Mouse (Mus musculus): Measurements from ENCODE around the gene Trip11.

Gene Trip11

DNA sequence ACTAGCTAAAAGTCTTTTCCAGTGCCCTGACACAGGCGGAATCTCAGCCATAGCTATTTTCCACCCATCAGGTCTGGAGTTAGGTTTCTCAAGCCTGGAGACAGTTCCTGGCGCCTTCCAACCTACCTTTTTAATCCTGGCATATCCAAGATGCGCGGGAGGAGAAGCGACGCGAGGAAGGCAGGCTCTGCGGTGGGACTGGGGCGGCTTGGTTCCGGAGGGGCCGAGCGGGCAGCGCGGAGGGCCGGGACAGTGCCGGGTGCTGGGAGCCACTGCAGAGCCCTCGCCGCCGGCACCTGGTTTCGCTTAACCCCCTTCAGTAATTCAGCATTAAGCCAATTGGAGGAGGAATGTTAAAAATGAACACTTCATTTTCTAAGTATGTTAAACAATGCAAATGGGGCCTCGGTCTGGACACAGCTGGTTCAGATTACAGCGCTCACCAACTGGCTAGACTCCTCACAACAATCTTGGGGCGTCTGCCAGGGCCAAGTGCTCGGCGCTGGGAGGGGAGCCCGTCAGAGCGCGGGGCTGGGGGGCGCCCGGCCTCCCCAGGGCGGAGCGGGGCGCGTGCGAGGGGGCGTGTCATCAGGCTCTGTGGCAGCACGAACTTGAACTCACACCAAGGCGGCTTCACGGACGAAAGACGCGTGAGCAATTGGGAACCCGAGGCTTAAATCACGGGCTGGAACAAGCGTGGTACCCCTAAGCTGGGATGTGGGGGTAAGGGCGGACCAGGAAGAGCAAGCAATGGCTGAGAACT lies 94.3 kb downstream of the Trip11 start, which contains the start of gene Fbln5:
Gene Fbln5 (minus strand): TSS at position 448 of the 763 bp plus-strand sequence.
- DNase-seq, result peak; percentile 12

DNA sequence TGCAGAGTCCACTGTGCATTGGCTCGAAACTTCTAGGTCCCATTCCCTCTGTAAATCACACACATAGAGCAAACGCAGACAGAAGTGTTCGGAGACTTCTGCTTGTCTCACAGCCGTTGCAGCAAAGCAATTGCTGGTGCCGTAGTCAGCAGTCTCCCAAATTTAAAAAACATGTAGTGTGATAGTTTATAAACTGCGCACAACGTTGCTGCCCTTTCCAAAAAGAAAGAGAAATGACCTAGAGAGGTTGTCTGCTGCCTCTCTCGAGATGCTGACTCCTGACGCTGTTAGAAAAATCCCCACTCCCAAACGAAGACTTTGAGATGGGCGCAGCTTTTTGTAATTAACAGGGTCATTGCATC lies 94.8 kb downstream of the Trip11 start:
- DNase-seq, result no peak

DNA sequence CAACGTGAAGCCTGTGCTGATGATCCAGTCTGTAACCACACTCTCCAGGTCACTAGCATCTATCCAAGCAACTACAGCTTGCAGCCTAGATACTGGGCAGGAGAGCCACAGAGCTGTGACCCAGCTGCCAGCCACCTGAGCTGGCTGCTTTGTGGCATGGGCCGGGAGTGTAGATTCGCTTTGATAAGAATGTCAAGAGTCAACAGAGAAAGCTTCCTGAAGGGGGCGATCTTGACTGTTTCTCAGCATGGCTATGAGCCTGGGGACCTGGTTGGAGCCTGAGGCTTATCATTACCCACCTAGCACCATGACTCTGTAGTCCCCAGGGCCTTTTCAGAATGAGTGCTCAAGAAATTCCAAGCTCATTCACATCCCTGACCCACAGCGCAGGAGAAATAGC lies 96.3 kb downstream of the Trip11 start:
- DNase-seq, result no peak

DNA sequence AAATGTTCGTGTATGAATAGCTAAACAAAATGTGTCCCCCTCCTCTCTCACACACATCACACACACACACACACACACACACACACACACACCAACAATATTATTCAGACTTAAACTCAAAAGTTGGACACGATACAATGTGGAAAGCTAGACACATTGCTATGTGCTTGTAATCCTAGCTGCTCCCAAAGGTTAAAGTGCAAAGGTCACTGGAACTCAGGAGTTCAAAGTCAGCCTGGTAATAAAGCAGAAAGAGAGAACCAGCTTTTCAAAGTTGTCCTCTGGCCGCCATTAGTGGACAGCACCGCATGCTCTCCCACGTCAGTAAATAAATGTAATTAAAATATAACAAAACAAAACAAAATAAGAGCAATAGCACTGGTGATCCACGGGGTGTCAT lies 97.3 kb downstream of the Trip11 start:
- no peak for DNase-seq

DNA sequence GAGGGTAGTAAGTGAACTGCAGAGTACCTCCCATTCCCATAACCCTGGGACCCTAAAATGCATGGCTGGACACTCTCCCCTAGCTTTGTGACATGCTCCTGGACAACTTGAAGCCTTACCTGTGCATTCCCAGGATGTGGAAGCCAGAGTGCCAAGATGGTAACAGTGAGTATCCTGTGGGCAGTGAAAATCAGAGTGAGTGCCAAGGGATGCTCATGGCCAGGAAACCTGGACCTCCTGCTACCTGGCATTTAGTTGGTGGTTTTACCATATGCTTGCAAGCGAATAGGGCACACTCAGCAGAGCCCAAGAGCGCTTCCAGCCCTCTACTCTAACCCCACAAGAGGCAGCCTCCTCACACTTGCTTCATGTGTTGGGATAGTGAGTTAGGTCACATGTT lies 98.6 kb downstream of the Trip11 start:
- DNase-seq, result no peak

DNA sequence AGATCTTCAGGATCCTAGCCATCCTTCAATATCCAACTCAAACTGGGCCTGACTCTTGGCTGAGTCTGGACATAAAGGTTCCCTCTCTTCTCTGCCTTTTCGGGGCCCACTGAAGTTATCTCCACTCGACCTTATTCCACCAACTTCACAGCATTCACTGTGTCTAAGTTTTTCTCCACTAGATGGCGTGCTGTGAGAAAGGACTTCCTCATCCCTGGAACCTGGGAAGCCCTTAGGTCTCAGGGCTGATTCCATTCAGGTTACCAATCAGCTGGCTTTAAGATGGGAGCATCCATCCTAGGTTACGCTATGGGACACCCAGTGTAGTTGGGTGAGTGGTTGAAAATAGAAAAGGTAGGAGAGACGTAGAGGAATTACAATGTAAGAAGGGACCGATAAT lies 101.9 kb downstream of the Trip11 start:
- DNase-seq, result peak; percentile 14

DNA sequence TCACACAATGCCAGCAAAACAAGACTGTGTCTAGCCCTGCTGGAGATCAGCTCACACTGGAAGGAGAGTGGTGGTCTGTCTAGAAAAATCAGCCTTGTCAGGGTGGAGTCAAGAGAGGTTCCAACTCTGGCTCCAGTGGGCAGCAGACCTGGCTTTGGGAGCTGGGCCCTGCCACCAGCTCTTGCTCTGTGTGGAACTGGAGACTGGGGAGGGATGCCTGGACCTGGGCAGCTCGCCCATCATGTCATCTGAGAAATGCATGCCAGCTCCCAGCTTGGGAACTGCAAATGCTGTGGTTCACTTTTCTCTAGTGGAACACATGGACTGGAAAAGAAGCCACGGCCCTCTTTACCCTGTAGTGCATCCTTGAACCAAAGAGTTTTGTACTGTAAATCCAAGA lies 102.6 kb downstream of the Trip11 start:
- no peak for DNase-seq

DNA sequence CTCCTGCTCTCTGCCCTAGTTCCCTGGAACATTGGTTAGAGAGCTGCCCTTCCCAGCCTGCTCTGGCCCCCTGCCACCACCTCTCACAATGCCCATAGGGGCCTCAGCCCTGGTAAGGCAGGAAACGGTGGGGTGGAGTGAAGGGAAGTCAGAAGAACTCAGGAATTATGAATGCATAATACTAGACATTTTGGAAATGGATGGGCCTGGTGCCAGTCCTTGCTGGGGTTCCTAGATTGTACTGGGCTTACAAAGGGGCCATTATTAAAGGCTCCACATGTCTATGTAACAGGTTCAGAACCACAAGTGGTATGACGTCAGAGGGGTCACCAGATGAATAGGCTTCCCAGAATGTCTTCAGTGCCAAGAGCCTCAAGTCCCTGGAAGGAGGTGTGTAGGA lies 105.7 kb downstream of the Trip11 start:
- DNase-seq, result no peak

DNA sequence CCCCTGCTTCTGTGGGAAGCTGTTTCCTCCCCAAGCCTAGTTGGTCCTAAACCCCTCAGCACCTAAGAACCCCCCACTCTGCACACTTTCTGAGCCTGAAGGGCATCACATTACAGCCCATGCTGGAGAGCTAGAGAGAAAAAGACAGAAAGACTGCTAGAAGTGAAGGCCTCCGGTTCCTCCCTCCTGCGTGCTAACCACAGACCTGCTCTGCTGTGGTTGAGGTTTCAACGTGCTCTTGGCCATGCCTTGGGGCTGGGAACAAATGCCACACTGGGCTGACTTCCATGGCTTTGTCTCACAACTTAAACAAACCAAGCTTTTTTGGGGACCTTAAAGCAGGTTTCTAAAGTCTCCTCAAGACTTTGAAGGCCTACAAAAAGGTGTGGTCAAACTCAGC lies 110.6 kb downstream of the Trip11 start:
- no peak for DNase-seq

DNA sequence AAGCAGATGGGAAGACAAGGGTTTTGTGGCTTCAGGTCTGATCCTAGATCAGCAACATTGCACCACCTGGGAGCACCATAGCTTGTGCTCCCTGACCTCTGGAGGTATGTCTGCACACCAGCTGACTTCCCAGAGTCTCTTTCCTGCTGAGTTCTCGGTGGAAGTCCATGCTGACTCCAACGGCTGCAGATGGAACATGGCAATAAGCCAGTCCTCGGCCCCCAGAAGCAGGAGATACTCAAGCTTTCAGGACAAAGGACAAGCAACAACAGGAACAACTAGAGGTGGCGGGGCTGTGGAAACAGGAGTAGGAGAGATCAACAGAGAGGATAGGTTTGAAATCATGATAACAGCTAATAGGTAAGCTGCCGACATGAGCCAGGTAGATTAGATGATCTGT lies 111.3 kb downstream of the Trip11 start:
- no peak for DNase-seq

DNA sequence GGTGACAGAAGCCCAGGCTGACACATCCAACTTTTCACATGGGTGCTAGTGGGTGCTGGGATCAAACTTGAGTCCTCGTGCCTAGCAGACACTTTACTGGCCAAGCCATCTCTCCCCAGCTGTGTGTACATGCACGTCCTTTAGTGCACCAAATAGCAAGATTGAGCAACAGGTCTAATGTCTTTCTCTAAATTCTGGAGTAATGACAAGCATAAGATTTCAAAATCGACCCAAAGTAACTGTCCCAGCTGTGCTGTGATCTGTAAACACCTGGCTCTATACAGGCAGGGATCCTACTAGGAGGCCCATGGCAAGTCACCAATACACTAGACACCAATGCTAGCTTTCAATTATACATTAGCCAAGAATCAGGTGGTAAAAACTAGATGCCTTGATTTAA lies 112.0 kb downstream of the Trip11 start:
- no peak for DNase-seq

DNA sequence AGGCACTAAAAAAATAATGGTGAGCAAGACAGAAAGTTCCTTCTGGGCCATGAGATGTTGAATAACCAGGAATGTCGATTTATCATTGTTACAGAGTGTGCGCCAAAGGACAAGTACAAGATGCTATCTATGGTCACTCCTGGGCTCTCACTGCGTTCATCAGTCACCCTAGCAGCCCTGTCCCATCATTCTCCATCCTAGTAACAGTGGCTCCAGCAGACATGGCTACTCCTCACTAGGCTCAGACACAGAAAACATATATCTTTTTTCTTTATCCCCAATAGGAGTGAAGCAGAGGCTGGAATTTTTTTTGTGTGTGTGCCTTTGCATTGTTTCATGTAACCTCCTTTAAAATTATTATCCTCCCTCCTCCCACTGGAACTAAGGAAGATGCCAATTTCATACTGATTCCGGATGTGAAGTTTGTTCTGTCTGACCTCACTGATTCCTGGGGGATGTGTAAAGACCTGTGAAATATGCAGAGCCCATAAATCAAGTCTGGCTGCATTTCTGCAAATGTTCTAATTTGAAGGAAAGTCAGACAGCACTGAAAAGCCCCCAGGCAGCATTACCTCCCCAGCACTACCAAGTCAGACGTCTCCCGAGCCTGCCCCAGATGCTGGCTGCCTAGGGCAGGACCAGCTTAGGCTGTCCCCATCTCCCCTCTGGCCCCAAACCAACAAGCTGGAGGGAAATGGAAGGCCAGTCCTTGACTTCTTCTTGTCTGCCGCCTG lies 114.7 kb downstream of the Trip11 start:
- no peak for DNase-seq

DNA sequence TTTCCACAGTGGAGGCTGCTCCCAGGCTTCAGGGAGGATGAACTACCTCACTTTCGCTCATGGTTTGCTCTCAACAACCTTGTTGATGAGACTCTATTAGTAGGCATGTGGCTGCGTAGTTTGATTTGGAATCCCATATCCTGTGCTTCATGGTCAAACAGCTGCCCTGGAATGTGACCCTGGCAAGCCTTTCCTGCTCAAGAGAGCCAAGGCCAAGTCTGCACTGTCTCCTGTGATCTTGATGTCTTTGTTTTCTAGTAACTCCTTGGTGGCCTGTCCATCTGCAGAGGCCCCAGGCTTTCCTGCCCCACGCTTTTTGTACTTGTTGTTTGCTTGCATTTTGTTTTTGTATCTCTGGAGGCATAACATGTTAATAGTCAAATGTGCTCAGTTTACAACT lies 118.6 kb downstream of the Trip11 start:
- no peak for DNase-seq

DNA sequence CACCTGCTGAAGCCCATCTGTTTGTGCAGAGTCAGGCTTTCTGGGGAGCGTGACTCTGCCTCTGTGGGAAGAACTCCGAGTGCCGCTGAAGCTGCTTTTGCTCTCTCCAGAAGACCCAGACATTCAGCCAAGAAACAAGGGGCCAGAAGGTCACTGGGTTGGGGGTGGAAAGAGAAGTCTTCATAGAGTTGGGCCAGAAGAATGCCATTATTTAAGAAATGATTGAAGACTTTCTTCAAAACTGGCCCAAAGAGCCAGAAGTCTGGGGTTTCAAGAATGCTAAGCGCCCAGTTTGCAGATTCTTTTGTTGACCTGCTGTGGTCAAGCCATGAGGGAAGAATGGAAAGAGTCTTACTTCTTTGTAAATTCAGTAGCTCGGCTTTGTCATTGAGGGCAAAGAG lies 119.8 kb downstream of the Trip11 start:
- DNase-seq, result no peak

DNA sequence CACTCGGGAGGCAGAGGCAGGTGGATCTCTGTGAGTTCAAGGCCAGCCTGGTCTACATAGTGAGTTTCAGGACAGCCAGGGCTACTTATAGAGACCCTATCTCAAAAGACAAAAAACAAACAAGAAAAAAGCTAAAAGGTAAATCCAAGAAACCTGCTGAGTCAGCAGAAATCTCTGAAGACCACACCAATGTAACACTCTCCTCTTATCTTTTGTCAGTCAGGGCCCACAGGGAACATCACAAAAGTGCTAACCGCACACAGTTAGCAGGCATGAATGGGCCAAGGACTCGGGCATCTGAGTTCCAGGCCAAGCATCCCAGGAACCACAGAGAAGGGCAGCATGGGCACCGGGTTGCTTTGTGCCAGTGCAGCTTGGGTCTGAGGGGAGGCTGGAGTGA lies 120.4 kb downstream of the Trip11 start:
- DNase-seq, result no peak

DNA sequence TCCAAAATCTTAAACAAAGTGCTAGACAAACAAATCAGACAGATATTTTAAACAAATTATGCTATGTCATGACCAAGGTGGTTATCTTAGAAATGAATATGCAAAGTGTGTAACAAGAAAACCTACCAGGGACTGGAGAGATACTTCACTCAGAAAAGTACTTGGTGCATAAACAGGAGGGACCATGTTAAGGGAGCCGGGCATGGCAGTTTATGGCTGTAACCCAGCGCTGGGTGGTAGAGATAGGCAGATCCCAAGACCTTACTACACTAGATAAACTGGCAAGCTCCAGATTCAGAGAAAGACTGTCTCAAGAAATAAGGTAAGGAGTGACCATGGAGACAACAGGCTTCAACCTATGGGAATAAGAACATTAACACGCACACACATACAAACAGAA lies 123.3 kb downstream of the Trip11 start:
- no peak for DNase-seq

DNA sequence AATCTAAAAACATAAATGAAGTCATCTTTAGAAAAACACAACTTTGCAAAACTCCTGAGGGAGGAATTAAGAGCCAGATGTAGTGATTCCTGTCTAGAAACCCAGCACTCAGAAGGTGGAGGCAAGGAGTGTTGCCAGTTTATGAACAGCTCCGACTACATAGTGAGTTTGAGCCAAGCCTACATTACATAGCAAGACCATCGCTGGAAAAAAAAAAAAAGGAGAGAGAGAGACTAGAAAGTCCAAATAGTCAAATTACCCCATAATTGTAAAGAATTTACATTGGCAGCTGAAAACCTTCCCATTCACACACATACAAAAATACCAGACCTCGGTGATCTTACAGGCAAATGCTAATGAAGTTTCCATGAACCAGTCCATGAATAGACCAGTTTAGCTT lies 123.8 kb downstream of the Trip11 start:
- DNase-seq, result no peak

Data from thymus, postnatal 25 days (tissue).